Mouse (Mus musculus): ENCODE measurements around the gene Rxra.
A peak's percentile ranks its signal among the peaks of the same experiment; 100 is the strongest.

Gene Rxra

DNA sequence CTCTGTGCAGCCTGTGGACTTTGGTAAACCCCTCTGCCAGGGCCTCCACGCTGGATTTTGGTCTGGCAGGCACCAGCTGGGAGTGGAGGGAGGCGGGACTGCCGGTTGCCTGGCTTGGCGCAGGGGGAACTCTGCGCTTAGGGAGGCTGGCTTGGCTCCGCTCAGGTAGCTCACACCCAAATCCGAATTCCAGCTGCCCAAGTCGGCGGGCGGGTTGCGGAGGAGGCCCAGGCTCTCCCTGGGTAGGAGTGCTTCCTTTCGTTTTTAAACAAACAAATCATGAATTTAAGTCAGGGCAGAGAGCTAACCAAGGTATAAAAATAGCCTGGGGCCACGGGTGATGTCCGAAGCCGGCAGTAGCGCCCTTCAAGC, at the start of gene Rxra:
Gene Rxra (plus strand): TSS at position 335 of the 372 bp plus-strand sequence.
- DNase-seq (ENCODE audit: low spot score in 2 of 2): no peak

- no peak for DNase-seq (ENCODE audit: low spot score in 2 of 2)
Observed at GRCm38 (mm10) chr2:27626604-27627003, 49.6 kb upstream of the Rxra start.

DNA sequence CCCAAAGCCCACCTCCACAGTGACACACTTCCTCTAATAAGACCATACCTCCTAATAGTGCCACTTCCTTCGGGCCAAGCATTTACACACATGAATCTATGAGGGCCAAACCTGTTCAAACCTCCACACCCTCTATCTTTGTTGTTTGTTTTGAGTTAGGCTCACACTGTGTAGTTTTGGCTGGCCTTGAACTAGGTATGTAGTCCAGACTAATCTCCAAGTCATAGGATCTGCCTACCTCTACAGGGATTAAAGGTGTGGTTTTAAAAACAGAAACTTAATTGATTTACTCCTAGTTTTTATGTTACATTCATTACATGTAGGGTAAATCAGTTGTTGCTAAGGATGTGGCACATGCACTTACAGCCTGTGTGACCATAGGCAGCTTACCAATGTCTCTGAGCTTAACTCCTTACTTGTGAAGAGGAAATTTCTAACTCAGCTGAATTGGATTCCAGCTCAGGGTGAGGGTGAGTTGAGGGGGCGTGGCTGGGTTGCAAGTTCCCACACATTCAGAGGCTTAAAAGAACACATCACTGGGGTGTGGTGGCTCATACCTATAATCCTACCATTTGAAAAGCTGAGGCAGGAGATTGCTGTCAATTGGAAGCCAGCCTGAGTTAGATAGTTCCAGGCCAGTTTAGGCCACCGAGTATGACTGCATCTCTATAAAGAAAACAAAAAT, 45.5 kb upstream of the Rxra start:
- DNase-seq (ENCODE audit: low spot score in 2 of 2): no peak

- no peak for DNase-seq (ENCODE audit: low spot score in 2 of 2)
Observed at GRCm38 (mm10) chr2:27633471-27633870, 42.8 kb upstream of the Rxra start.

GRCm38 (mm10) chr2:27634018-27634417, 42.2 kb upstream of the Rxra start:
- DNase-seq (ENCODE audit: low spot score in 2 of 2): no peak

- DNase-seq (ENCODE audit: low spot score in 2 of 2): no peak
Observed at GRCm38 (mm10) chr2:27635147-27635738, 41.0 kb upstream of the Rxra start.

GRCm38 (mm10) chr2:27636796-27637195, 39.4 kb upstream of the Rxra start:
- DNase-seq (ENCODE audit: low spot score in 2 of 2): no peak

DNA sequence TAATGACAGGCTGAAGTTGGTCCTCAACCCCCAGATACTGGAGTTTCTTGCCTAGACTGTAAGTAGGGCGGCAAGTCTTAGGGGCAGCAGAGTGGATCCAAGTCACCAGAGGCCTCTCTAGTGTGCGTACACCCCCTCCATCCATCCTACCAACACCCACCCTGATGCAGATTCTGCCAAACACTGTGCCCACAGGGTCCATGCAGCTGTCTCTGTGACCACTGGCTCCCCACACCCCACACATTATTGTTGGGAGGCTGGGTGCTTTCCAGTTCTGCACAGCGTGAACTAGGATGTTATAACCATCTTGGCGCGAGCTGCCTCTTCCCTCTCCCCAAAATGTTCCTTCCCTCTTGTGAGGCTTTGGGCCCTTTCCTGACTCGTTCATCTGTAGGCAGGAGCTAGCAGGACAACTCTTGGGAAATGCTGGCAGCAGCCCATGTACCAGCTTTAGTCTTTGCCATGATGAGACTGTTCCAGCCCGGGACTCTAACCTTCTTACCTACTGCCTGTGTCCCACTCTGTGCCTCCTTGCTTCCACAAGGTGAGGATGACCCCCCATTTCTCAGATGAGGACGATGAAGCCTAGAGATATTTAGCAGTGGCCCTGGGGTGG, 38.9 kb upstream of the Rxra start:
- DNase-seq (ENCODE audit: low spot score in 2 of 2): peak in 1 of 2 experiments; percentile 3

GRCm38 (mm10) chr2:27639631-27640334, 36.5 kb upstream of the Rxra start:
- peak; percentile 26 to 34 for DNase-seq (ENCODE audit: low spot score in 2 of 2)

- DNase-seq (ENCODE audit: low spot score in 2 of 2): no peak
Observed at GRCm38 (mm10) chr2:27640900-27641479, 35.2 kb upstream of the Rxra start.

DNA sequence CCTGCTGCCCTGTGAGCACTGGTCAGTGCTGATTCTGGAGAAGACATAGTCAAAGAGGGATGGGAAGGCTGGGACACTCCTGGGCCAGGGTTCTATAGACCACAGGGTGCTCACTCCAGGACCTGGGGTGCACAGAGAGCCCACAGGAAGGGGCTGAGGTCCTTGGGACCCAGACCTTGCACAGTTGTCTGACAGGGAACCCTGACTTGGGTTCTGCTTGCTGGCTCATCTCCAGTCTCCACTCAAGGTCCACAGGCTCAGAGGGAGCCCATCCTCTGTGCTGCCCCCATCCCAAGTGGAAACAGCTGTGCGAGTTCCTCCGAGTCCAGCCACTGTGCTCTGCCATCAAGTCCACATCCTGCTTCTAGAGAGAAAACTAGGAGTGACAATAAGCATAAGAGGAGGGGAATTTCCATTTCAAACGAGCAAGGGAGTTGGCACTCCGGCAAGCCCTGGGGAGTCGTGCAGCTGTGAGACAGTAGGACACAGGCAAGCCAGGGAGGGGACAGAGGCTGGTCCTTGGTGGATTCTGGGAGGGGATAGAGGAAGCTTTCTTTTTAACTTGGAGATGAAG, 31.6 kb upstream of the Rxra start:
- no peak for DNase-seq (ENCODE audit: low spot score in 2 of 2)

GRCm38 (mm10) chr2:27645471-27645870, 30.8 kb upstream of the Rxra start:
- DNase-seq (ENCODE audit: low spot score in 2 of 2): no peak

DNA sequence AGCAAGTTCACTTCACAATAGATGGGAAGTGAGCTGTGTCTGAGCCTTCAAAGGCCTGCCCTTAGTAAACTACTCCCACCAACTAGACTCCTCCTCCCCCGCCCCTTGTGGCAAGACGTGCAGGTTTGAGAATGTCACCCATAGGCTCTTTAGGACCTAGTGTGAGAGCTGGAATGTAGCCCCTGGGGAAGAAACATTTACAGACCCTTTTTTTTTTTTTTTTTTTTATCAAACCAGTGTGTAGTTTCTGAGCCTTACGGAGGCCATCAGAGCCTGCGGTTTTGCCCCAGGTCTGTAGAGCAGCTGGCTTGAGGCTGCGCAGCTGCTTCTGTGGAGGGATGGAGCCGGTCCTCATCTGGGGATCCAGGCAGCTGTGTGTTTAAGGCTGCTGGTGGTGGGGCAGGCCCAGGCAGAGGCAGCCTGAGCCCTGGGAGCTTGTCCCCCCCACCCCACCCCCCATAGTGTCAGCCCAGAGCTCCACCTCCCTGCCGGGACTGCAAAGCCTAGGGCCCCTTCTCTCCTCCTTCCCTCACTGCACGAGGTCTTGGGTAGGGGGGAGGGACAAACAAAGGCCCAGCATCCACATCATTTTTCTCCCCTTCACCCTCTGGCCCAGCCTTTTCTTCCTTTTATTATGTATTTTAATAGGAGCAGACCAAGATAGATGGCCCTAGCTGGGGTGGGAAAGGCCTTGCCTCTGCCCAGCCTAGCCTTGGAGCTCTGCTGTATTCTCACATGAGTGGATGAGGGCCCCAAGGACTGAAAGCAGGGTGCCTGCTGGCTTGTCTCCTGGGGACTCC, 26.2 kb upstream of the Rxra start:
- DNase-seq (ENCODE audit: low spot score in 2 of 2): no peak

DNA sequence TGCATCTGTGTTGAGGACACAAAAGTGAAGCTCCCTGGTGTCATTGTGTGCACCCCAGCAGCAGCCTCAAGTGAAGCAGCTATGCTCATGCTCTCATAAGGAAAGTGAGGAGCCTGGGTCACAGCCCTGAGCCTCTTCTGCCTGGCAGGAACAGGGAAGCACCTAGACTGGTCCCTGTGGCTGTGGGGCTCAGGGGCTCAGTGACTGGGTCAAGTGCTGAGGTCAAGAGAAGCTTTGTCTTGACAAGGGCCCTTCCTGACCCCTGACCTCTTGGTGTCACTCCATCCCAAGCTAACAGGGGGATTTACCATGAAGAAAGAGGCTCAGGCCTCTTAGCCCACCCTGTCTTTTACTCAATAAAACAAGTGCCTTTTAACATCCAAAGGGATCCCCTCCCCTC, 25.2 kb upstream of the Rxra start:
- DNase-seq (ENCODE audit: low spot score in 2 of 2): no peak

DNA sequence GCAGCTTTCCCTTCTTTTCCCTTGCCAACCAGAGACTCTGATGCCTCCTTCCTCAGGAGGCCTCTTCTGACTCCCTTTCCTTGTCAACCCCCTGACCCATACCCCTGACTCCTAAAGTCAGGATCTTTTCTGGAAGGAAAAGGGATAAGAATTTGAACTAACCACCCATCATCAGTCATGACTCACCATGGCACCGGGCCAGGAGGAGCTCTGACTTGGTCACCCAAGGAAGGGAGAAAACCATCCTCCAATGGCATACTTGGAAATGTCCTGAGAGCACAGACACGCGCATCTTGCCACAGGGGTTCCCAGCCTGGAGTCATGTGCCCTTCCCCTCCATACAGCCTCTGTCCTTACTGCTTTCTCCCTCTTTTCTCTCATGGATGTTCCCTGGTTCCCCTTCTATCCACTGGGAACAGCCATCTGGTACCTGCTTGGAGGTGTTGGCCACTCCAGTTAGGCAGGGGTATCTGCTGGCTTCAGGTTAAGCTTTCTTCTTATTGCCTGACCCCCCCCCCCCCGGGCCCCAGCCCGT, 22.7 kb upstream of the Rxra start:
- no peak for DNase-seq (ENCODE audit: low spot score in 2 of 2)

- no peak for DNase-seq (ENCODE audit: low spot score in 2 of 2)
Observed at GRCm38 (mm10) chr2:27654321-27655232, 21.7 kb upstream of the Rxra start.

DNA sequence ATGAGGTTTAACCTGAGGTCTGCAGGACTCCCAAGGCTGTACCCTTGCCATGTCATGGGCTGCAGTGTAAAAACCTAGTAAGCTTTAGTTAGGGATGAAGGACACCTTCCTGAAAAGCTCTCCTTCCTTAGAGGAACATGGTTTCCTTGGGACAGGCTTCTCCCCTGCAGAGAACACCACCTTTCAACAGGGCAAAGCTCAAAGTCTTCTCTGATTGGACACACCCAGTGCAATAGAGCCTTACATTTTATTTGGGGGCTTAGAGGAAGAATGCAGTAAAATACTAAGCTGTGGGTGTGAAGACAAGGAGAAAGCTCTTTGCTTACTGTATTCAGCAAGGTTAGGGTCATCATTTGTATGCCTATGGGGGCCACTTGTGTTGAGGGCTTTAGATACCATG, 19.7 kb upstream of the Rxra start:
- no peak for DNase-seq (ENCODE audit: low spot score in 2 of 2)

DNA sequence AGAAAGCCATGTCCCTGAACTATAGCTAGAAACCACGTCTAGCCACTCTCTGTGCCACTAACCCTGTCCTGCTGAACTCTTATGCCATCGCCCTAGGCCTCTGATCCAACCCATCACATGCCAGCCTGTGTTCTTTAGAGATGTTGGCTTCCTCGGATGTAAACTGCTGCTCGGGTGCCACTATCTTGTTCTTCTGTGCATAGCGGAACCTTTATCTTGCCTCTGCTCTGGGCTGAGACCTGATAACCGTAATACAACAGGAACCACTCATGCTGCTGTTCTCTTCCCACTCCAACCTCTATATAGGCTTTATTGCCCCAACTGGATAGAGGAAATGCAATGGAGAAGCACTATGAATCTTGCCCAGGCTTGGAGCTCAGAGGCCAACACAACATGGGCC, 11.0 kb upstream of the Rxra start:
- no peak for DNase-seq (ENCODE audit: low spot score in 2 of 2)

GRCm38 (mm10) chr2:27666719-27667118, 9.5 kb upstream of the Rxra start:
- DNase-seq (ENCODE audit: low spot score in 2 of 2): no peak

GRCm38 (mm10) chr2:27667677-27668076, 8.6 kb upstream of the Rxra start:
- no peak for DNase-seq (ENCODE audit: low spot score in 2 of 2)

Measured in right cerebral cortex, adult 2 months (tissue).